23 mouse cellular contexts compared by ENCODE assay signal in genomic region chr6:118311081-118311480, GRCm38 (mm10).
DNase-seq lines count a peak whose midpoint lies in the region; ATAC-seq and TF ChIP-seq lines count a peak whose summit lies in the region.
"Had no signal": no experiment of that assay in that cellular context is flagged by ENCODE, and none has a peak within 500 bp of the region (broad histone marks: within the 10 kb centered on the region; RNA-seq: fewer than 3 reads in every experiment).

No protein-coding gene starts in this region.

- peaks cover 3% of the 10 kb centered on the region; the same call in 1 of the 2 replicates for H3K4me1 ChIP-seq in midbrain, embryonic 11.5 days (ENCODE audit: control insufficient read depth, insufficient read depth, low read length)
- peaks cover 20% of the 10 kb centered on the region for H3K4me1 ChIP-seq in midbrain, embryonic 10.5 days
- H3K4me1 ChIP-seq: forebrain, embryonic 13.5 days; forebrain, embryonic 15.5 days had no signal

- WGBS in midbrain, embryonic 11.5 days, result 81% methylated on average over 9 of the region's 9 CpGs
- 79% methylated on average over 9 of the region's 9 CpGs for WGBS in midbrain, embryonic 10.5 days

- H3K4me3 ChIP-seq in midbrain, embryonic 11.5 days (ENCODE audit: low read depth, low read length), result no peak overlapping the region
- H3K4me3 ChIP-seq in midbrain, embryonic 10.5 days, result no peak overlapping the region
- no peak overlapping the region for H3K4me3 ChIP-seq in myocyte
- H3K4me3 ChIP-seq: embryonic facial prominence, embryonic 10.5 days; embryonic facial prominence, embryonic 12.5 days; forebrain, embryonic 13.5 days; forebrain, embryonic 15.5 days had no signal

- ATAC-seq in midbrain, embryonic 11.5 days (ENCODE audit: low FRiP score), result no peak
- ATAC-seq: activated CD4-positive, CD25-positive, alpha-beta regulatory T cell, adult 4 months; CD4-positive, CD25-positive, alpha-beta regulatory T cell, adult 4 months; forebrain, embryonic 13.5 days; forebrain, embryonic 15.5 days; forebrain, postnatal 0 days; Patski had no signal

- no peaks in the 10 kb centered on the region for H3K79me2 ChIP-seq in myocyte (ENCODE audit: control insufficient read depth, insufficient read depth)

- H3K27me3 ChIP-seq in midbrain, embryonic 11.5 days (ENCODE audit: control insufficient read depth, insufficient read depth, low read length), result no peaks in the 10 kb centered on the region
- no peaks in the 10 kb centered on the region for H3K27me3 ChIP-seq in midbrain, embryonic 10.5 days (ENCODE audit: low read depth, poor library complexity, severe bottlenecking)
- H3K27me3 ChIP-seq in myocyte (ENCODE audit: control insufficient read depth, insufficient read depth, insufficient read length), result no peaks in the 10 kb centered on the region
- H3K27me3 ChIP-seq: embryonic facial prominence, embryonic 12.5 days; forebrain, embryonic 13.5 days; forebrain, embryonic 15.5 days had no signal

- no peak for TF ChIP-seq POLR2A in myocyte (IDR thresholded peaks at IDR 0.05; ENCODE audit: insufficient read length, low read depth)

- H3K27ac ChIP-seq in midbrain, embryonic 11.5 days (ENCODE audit: low read depth, low read length), result no peak overlapping the region
- no peak overlapping the region for H3K27ac ChIP-seq in midbrain, embryonic 10.5 days (replicated peaks)
- H3K27ac ChIP-seq: embryonic facial prominence, embryonic 10.5 days; embryonic facial prominence, embryonic 12.5 days; forebrain, embryonic 13.5 days; forebrain, embryonic 15.5 days had no signal

- H3K9ac ChIP-seq in midbrain, embryonic 11.5 days (ENCODE audit: low read length), result no peak overlapping the region
- H3K9ac ChIP-seq: embryonic facial prominence, embryonic 12.5 days; forebrain, embryonic 13.5 days; forebrain, embryonic 15.5 days; forebrain, postnatal 0 days had no signal

- H3K4me2 ChIP-seq in midbrain, embryonic 11.5 days, result no peak overlapping the region
- no peak overlapping the region for H3K4me2 ChIP-seq in myocyte (ENCODE audit: low read depth)
- H3K4me2 ChIP-seq: embryonic facial prominence, embryonic 12.5 days; forebrain, embryonic 13.5 days; forebrain, embryonic 15.5 days had no signal

- no peaks in the 10 kb centered on the region for H3K36me3 ChIP-seq in midbrain, embryonic 11.5 days (ENCODE audit: control insufficient read depth, insufficient read depth, low read length)
- H3K36me3 ChIP-seq in midbrain, embryonic 10.5 days, result no peaks in the 10 kb centered on the region
- H3K36me3 ChIP-seq in myocyte (ENCODE audit: control insufficient read depth, insufficient read depth), result no peaks in the 10 kb centered on the region
- H3K36me3 ChIP-seq: embryonic facial prominence, embryonic 10.5 days; embryonic facial prominence, embryonic 12.5 days; forebrain, embryonic 15.5 days; G1E had no signal

- peak; percentile 25 for DNase-seq in adrenal gland, adult 2 months
- no peak for DNase-seq in adrenal gland, postnatal 4 days (ENCODE audit: low spot score in 2 of 2)
- DNase-seq in heart, adult 11 months, result peak; percentile 78
- no peak for DNase-seq in heart, adult 9 months (ENCODE audit: low spot score in 2 of 2)
- peak; percentile 37 for DNase-seq in midbrain, embryonic 11.5 days (ENCODE audit: low spot score, missing footprints)
- DNase-seq in midbrain, embryonic 10.5 days (ENCODE audit: low spot score), result no peak
- DNase-seq: adrenal gland, postnatal 25 days; B cell, adult 2 months; cerebellum, adult 11-12 months; cerebellum, adult 2 months; cerebellum, adult 9-10 months; cerebellum, postnatal 10 days; cerebellum, postnatal 25 days; forebrain, postnatal 0 days had no signal

- no peak overlapping the region for H3ac ChIP-seq in myocyte (ENCODE audit: control insufficient read depth, insufficient read length)

- H3K9me3 ChIP-seq in midbrain, embryonic 11.5 days (ENCODE audit: control insufficient read depth, low read length), result no peaks in the 10 kb centered on the region
- no peaks in the 10 kb centered on the region for H3K9me3 ChIP-seq in midbrain, embryonic 10.5 days (replicated peaks)
- H3K9me3 ChIP-seq: embryonic facial prominence, embryonic 10.5 days; embryonic facial prominence, embryonic 12.5 days; forebrain, embryonic 13.5 days; forebrain, embryonic 15.5 days; G1E had no signal

TF ChIP-seq in myocyte, 11 proteins besides CTCF, POLR2A, EP300 and RAD21:
- TF ChIP-seq MYOD1 (IDR thresholded peaks at IDR 0.05; ENCODE audit: control insufficient read depth in 1 of 3, insufficient read length in 2 of 3, low read depth in 2 of 3) (peak in 2 of 3 experiments; percentile 18 to 41), POLR2AphosphoS2 (IDR thresholded peaks at IDR 0.05; ENCODE audit: insufficient read length, low read depth) (no peak), E2F4 (IDR thresholded peaks at IDR 0.05; ENCODE audit: insufficient read depth) (no peak)

Comparison
In these comparisons a context has a peak if more than half of its experiments do, and no peak if none do; other contexts are left out.
1. DNase-seq: peak in adrenal gland, adult 2 months (single experiment), heart, adult 11 months (single experiment) and midbrain, embryonic 11.5 days (single experiment); none in adrenal gland, postnatal 4 days (0 of 2), heart, adult 9 months (0 of 2) and midbrain, embryonic 10.5 days (single experiment).